8 mouse cellular contexts compared by ENCODE assay signal in genomic region chr2:30600965-30601841, GRCm38 (mm10). TPM values are rescaled to one million over a fixed set of nuclear protein-coding genes. Genes with fewer than 3 reads are reported as not detected.
DNase-seq lines count a peak whose midpoint lies in the region; ATAC-seq lines count a peak whose summit lies in the region.

No protein-coding gene starts in this region.

- peak; percentile 62 for ATAC-seq in embryonic facial prominence, embryonic 14.5 days (ENCODE audit: low read depth)
- no peak for ATAC-seq in heart, embryonic 14.5 days (ENCODE audit: insufficient number of reproducible peaks, insufficient read depth, low FRiP score, low read depth)
- ATAC-seq in erythroid progenitor cell, adult 5-6 weeks (replicated peaks; ENCODE audit: low FRiP score, poor library complexity, severe bottlenecking), result no peak

- H3K27me3 ChIP-seq in embryonic facial prominence, embryonic 14.5 days (replicated peaks; ENCODE audit: control insufficient read depth, insufficient read depth, low read length), result no peaks in the 10 kb centered on the region
- no peaks in the 10 kb centered on the region for H3K27me3 ChIP-seq in heart, embryonic 14.5 days (ENCODE audit: control insufficient read depth, insufficient read depth, low read length)

- DNase-seq in cerebellum, postnatal 10 days, result peak; percentile 33 to 43
- no peak for DNase-seq in cerebellum, adult 8-10 months
- peak; percentile 93 for DNase-seq in embryonic facial prominence, embryonic 14.5 days (ENCODE audit: low spot score)
- DNase-seq in kidney, postnatal 10 days, result peak; percentile 84
- DNase-seq in lung, postnatal 36 days, result peak; percentile 64
- no peak for DNase-seq in natural killer cell, adult 2 months (ENCODE audit: low spot score in 2 of 2)

- peaks cover 51% of the 10 kb centered on the region for H3K4me1 ChIP-seq in embryonic facial prominence, embryonic 14.5 days (ENCODE audit: control insufficient read depth, insufficient read depth, low read length)
- H3K4me1 ChIP-seq in heart, embryonic 14.5 days (ENCODE audit: control insufficient read depth in 2 of 2, insufficient read depth in 2 of 2, low read length in 2 of 2), result peaks cover 37 to 47% of the 10 kb centered on the region in 2 experiments

- H3K4me3 ChIP-seq in embryonic facial prominence, embryonic 14.5 days (ENCODE audit: low read depth, low read length), result peak overlapping the region; percentile 0; the same call in 1 of the 2 replicates
- H3K4me3 ChIP-seq in heart, embryonic 14.5 days (ENCODE audit: control insufficient read depth in 1 of 2, insufficient read depth in 1 of 2, low read depth in 1 of 2, low read length in 2 of 2), result peak overlapping the region in 1 of 2 experiments; percentile 24; a peak in 2 of 4 replicates

- no peaks in the 10 kb centered on the region for H3K9me3 ChIP-seq in embryonic facial prominence, embryonic 14.5 days (ENCODE audit: control insufficient read depth, low read length)
- no peaks in the 10 kb centered on the region for H3K9me3 ChIP-seq in heart, embryonic 14.5 days (ENCODE audit: control insufficient read depth, low read length)

- no peaks in the 10 kb centered on the region for H3K36me3 ChIP-seq in embryonic facial prominence, embryonic 14.5 days (ENCODE audit: control insufficient read depth, insufficient read depth, low read length)
- no peaks in the 10 kb centered on the region for H3K36me3 ChIP-seq in heart, embryonic 14.5 days (ENCODE audit: control insufficient read depth, insufficient read depth, low read length)

- peak overlapping the region; percentile 94 for H3K27ac ChIP-seq in embryonic facial prominence, embryonic 14.5 days (replicated peaks; ENCODE audit: low read depth, low read length)
- H3K27ac ChIP-seq in heart, embryonic 14.5 days (replicated peaks in 1 of 2; ENCODE audit: control insufficient read depth in 1 of 2, insufficient read depth in 1 of 2, low read depth in 2 of 2, low read length in 2 of 2), result peak overlapping the region; percentile 75 to 85

- H3K4me2 ChIP-seq in embryonic facial prominence, embryonic 14.5 days (ENCODE audit: low read depth, low read length), result peak overlapping the region; percentile 49
- peak overlapping the region; percentile 63 for H3K4me2 ChIP-seq in heart, embryonic 14.5 days (ENCODE audit: low read length)

- 5% methylated on average over 18 of the region's 20 CpGs for WGBS in embryonic facial prominence, embryonic 14.5 days
- WGBS in heart, embryonic 14.5 days, result 4% methylated on average over 19 of the region's 20 CpGs

- H3K9ac ChIP-seq in embryonic facial prominence, embryonic 14.5 days (ENCODE audit: low read depth, low read length), result peak overlapping the region; percentile 46
- peak overlapping the region; percentile 66 for H3K9ac ChIP-seq in heart, embryonic 14.5 days (ENCODE audit: low read length)

RNA-seq across cellular contexts. Expression of gene Cstad, which starts 6.4 kb away (rescaled TPM):
- polyA plus RNA-seq in embryonic facial prominence, embryonic 14.5 days (2014; fragmentation: Nextera tagmentation; extraction: Ambion mirVana), result 0.96 and 1.7 TPM in 2 replicates
- polyA plus RNA-seq in heart, embryonic 14.5 days (2014; fragmentation: Nextera tagmentation; extraction: Ambion mirVana), result 3.2 and 3.8 TPM in 2 replicates
- not detected in 2 replicates for total RNA-seq in erythroid progenitor cell, adult 5-6 weeks (2015; ENCODE audit: low replicate concordance)
- total RNA-seq in erythroid progenitor cell, adult 5-6 weeks (2017; ENCODE audit: low replicate concordance), result not detected in 2 replicates

Comparison
In these comparisons a context has a peak if more than half of its experiments do, and no peak if none do; other contexts are left out.
1. DNase-seq: peak in cerebellum, postnatal 10 days (2 of 2), embryonic facial prominence, embryonic 14.5 days (single experiment), kidney, postnatal 10 days (single experiment) and lung, postnatal 36 days (single experiment); none in cerebellum, adult 8-10 months (single experiment) and natural killer cell, adult 2 months (0 of 2).